Mouse (Mus musculus) urinary bladder, postnatal 25 days (tissue): ENCODE data around the gene Olfr31.

ENCODE experiments used
- DNase-seq: peaks from one replicate; pipeline ENCODE4 v3.0.0; 2022; ENCODE audit warnings: low spot score

Gene Olfr31

DNA sequence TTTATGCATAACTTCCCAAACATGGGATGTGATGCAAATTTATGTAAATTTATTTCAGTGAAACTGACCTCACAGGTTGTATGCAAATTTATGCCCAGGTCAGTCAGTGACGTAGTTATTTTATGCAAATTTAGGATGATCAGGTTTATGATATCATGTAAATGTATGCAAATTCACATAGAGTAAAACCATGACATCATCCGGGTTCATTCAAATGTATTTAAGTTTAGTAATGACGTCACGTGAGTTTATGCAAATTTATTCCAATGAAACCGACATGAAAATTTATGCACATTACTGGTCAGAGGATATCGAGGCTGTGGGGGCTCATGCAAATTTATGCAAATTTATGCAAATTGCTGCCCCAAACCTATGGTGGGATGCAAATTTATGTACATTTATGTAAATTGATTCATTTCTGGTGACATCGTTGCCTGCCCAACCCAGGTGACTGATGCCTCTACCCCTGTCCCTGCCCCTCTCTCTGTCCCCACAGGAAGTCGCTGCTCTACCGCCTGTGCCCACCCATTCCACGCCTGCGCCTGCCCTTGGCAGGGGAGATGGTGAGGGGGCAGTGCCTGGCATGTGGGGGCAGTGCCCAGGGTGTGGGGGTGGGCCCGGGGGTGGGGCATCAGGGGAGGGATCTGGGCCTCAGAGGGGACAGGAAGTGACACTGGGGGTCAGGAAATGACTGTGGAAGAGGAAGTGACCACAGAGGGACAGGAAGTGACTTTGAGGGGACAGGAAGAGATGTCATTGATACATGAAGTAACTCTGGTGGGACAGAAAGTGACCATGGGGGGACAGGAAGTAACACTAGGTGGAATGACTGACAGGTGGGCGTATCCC lies 32.1 kb downstream of the Olfr31 start:
- DNase-seq, result no peak

DNA sequence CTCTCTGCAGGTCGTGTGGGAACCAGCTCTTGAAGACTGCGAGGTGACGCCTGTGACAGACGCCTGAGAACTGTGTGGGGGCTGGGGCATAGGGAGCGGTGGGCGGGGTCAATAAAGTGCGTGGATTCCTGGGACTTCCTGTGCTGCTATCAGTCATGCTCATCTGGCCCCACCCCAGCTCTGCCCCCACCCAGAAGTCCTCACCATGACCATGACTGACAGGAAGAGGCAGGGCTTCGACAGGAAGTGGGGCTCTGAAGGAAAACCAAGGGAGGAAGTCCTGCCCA lies 32.7 kb downstream of the Olfr31 start:
- DNase-seq, result no peak
